Mouse (Mus musculus): Measurements from ENCODE around the gene Aif1. TPM values are rescaled to one million over a fixed set of nuclear protein-coding genes. Genes with fewer than 3 reads are reported as not detected.

Aif1 gene
- total and polyA plus RNA-seq, 3 experiments, result 0.17 to 3.1 (median 2.1) TPM

DNA sequence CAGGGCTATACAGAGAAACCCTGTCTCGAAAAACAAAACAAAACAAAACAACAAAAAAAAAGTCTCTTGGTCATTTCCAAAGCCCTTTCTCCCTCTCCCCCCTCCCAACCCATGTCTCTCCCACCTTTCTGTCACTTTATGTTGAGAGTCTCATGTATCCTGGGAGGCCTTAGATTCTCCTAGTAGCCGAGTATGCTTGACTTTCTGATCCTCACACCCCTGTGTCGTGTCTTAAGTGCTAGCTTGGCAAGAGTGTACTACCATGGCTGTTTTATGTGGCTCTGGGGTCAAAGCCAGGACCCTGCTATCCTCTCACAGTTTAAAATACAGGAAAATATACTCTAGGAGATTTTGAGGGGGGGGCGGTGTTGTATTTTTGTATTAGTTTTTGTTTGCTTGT lies 11.5 kb upstream of the Aif1 start:
- DNase-seq (ENCODE audit: low spot score) (no peak), ATAC-seq (ENCODE audit: extremely low read depth, insufficient number of reproducible peaks, low FRiP score, poor library complexity, severe bottlenecking) (no peak)
- no peaks in the 10 kb centered on the region for H3K9me3 ChIP-seq (replicated peaks)
- TF ChIP-seq GATA2 (IDR thresholded peaks at IDR 0.05; ENCODE audit: borderline replicate concordance, low read depth, low read length), result no peak
- no peak for TF ChIP-seq TAL1 (conservative IDR thresholded peaks at IDR 0.05; ENCODE audit: low read depth, low read length)
- no peak for TF ChIP-seq GATA1 (IDR thresholded peaks at IDR 0.05; ENCODE audit: borderline replicate concordance, low read length)
- peaks cover 15% of the 10 kb centered on the region for H3K36me3 ChIP-seq (replicated peaks)
- peaks cover 66% of the 10 kb centered on the region for H3K4me1 ChIP-seq (ENCODE audit: insufficient read depth, low read depth, low read length)
- no peaks in the 10 kb centered on the region for H3K27me3 ChIP-seq (ENCODE audit: insufficient read depth, low read length)
- peak overlapping the region; percentile 60; the same call in 1 of the 2 replicates for H3K4me3 ChIP-seq (ENCODE audit: low read depth, low read length)

DNA sequence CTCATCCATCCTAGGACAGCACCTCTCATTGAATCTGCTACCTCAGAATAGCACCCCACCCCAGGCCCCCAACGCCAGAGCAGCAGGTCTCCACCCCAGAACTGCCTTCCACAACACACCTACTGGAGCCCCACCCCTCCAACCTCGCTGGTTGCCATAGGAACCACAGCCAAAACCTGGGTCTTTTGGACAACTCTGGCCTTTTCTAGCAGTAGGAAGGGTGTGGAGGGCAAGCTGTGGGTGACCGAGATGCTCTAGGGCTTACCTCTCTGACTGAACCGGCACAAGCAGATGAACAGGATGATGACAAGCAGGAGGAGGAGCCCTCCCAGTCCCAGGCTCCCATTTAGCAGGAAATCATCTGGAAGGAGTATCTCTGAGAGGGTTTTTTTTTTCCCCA lies 10.8 kb upstream of the Aif1 start:
- Histone ChIP-seq H3K27me3 (ENCODE audit: insufficient read depth, low read length) (no peaks in the 10 kb centered on the region), H3K36me3 (replicated peaks) (peaks cover 15% of the 10 kb centered on the region), H3K4me3 (ENCODE audit: low read depth, low read length) (peak overlapping the region; percentile 66), H3K4me1 (ENCODE audit: insufficient read depth, low read depth, low read length) (peaks cover 63% of the 10 kb centered on the region), H3K9me3 (replicated peaks) (no peaks in the 10 kb centered on the region)
- DNase-seq (ENCODE audit: low spot score) (no peak), ATAC-seq (ENCODE audit: extremely low read depth, insufficient number of reproducible peaks, low FRiP score, poor library complexity, severe bottlenecking) (peak; percentile 24; the same call in 1 of the 2 replicates)
- TF ChIP-seq GATA1 (IDR thresholded peaks at IDR 0.05; ENCODE audit: borderline replicate concordance, low read length), result no peak
- no peak for TF ChIP-seq CTCF (IDR thresholded peaks at IDR 0.05; ENCODE audit: low read depth, low read length)
- no peak for TF ChIP-seq TAL1 (conservative IDR thresholded peaks at IDR 0.05; ENCODE audit: low read depth, low read length)
- TF ChIP-seq POLR2AphosphoS5 (IDR thresholded peaks at IDR 0.05; ENCODE audit: insufficient replicate concordance, low read depth, low read length), result no peak
- TF ChIP-seq GATA2 (IDR thresholded peaks at IDR 0.05; ENCODE audit: borderline replicate concordance, low read depth, low read length), result no peak

DNA sequence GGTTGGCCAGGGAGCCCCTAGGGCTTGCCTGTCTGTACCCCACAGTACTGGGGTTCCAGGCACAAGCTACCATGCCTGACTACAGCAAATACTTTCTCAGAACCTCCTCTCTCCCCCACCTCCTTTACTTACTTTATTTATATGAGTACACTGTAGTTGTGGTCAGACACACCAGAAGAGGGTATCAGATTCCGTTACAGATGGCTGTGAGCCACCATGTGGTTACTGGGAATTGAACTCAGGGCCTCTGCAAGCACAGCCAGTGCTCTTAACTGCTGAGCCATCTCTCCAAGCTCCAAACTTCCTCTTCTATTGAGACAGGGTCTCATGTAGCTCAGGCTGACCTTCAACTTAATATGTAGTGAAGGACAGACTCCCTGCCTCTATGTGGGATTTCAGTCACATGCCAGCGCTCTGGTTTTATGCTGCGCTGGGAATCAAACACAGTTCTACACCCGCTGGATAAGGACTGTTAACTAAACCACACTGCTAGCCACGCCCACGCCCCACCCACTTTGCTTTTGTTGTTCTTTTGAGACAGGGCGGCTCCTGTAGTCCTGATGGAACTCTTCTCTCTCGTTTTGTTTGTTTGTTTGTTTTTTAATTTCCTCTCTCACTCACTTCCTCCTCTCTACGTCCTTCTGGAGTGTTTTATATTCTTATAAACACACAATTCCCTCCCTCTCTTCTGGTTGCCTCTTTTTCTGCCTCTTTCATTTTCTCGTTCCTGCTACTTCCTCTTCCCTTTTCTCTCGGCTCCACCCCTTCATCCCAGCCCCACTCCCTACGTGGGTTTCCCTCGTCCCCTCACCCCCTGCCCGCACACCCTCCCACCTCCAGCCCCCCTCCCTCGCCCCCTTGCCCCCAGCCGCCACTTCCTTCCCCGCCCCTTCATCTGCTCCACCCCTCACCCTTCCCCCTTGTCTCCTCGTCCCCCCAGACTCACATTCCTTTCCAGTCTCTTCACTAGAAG lies 10.1 kb upstream of the Aif1 start:
- peaks cover 15% of the 10 kb centered on the region for H3K36me3 ChIP-seq (replicated peaks)
- TF ChIP-seq CTCF (IDR thresholded peaks at IDR 0.05; ENCODE audit: low read depth, low read length) (no peak), POLR2AphosphoS5 (IDR thresholded peaks at IDR 0.05; ENCODE audit: insufficient replicate concordance, low read depth, low read length) (no peak), GATA1 (IDR thresholded peaks at IDR 0.05; ENCODE audit: borderline replicate concordance, low read length) (no peak), GATA2 (IDR thresholded peaks at IDR 0.05; ENCODE audit: borderline replicate concordance, low read depth, low read length) (no peak), TAL1 (conservative IDR thresholded peaks at IDR 0.05; ENCODE audit: low read depth, low read length) (no peak)
- DNase-seq (ENCODE audit: low spot score) (peak; percentile 72), ATAC-seq (ENCODE audit: extremely low read depth, insufficient number of reproducible peaks, low FRiP score, poor library complexity, severe bottlenecking) (0 out of 2 replicates have a peak, but pooled peaks have one; percentile 19)
- H3K4me1 ChIP-seq (ENCODE audit: insufficient read depth, low read depth, low read length), result peaks cover 62% of the 10 kb centered on the region
- no peaks in the 10 kb centered on the region for H3K9me3 ChIP-seq (replicated peaks)
- H3K4me3 ChIP-seq (ENCODE audit: low read depth, low read length), result peak overlapping the region; percentile 66
- H3K27me3 ChIP-seq (ENCODE audit: insufficient read depth, low read length), result no peaks in the 10 kb centered on the region

DNA sequence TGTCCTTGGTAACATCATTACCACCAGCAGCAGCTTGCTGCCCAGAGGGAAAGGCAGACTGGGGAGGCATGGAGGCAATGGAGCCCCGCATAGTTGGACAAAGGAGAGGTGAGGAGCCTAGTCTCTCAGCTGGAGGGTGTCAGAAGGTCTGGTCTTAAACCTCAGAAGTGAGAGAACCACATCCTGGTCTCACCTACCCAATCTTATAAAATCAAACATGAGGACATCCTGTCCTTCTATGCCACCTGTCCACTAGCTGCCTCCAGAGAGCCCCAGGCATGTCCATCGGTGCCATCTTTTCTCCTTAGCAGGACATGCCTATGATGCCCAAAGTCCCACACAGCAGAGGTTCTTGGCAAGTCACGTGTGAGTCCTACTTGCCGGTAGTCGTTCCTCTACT lies 4.2 kb upstream of the Aif1 start:
- ATAC-seq (ENCODE audit: extremely low read depth, insufficient number of reproducible peaks, low FRiP score, poor library complexity, severe bottlenecking), result no peak

DNA sequence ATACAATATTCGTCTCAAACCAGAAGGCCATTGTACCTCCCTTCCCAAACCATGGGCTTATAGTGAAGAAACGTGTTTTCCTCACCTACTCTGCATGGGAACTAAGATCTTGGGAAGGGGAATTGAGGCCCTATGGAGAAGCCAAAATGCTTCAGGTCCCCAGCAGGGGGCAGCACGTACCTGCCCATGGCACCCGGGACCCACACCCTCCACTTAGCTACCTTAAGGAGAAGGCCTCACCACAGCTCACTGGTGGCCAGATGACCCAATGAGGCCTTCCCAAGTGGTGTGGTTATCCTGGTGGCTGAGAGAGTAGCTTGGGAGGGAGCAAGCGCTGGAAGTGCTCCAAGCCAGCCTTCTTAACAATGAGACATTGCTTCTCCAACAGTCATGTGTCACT lies 2.7 kb upstream of the Aif1 start:
- H3K9me3 ChIP-seq (replicated peaks), result no peaks in the 10 kb centered on the region
- peaks cover 33% of the 10 kb centered on the region for H3K4me1 ChIP-seq (ENCODE audit: insufficient read depth, low read depth, low read length)
- peaks cover 5% of the 10 kb centered on the region for H3K27me3 ChIP-seq (ENCODE audit: insufficient read depth, low read length)
- DNase-seq (ENCODE audit: low spot score) (peak; percentile 70), ATAC-seq (ENCODE audit: extremely low read depth, insufficient number of reproducible peaks, low FRiP score, poor library complexity, severe bottlenecking) (0 out of 2 replicates have a peak, but pooled peaks have one; percentile 28)
- no peaks in the 10 kb centered on the region for H3K36me3 ChIP-seq (replicated peaks)
- no peak overlapping the region; the same call in 1 of the 2 replicates for H3K4me3 ChIP-seq (ENCODE audit: low read depth, low read length)
- peak; percentile 89 for TF ChIP-seq CTCF (IDR thresholded peaks at IDR 0.05; ENCODE audit: low read depth, low read length)
- no peak for TF ChIP-seq GATA1 (IDR thresholded peaks at IDR 0.05; ENCODE audit: borderline replicate concordance, low read length)
- no peak for TF ChIP-seq GATA2 (IDR thresholded peaks at IDR 0.05; ENCODE audit: borderline replicate concordance, low read depth, low read length)

More for the DNA sequence above, 4.2 kb upstream of the Aif1 start:
- no peak for TF ChIP-seq CTCF (IDR thresholded peaks at IDR 0.05; ENCODE audit: low read depth, low read length)
- TF ChIP-seq GATA1 (IDR thresholded peaks at IDR 0.05; ENCODE audit: borderline replicate concordance, low read length), result no peak
- TF ChIP-seq TAL1 (conservative IDR thresholded peaks at IDR 0.05; ENCODE audit: low read depth, low read length), result no peak
- TF ChIP-seq GATA2 (IDR thresholded peaks at IDR 0.05; ENCODE audit: borderline replicate concordance, low read depth, low read length), result no peak
- no peak for TF ChIP-seq POLR2AphosphoS5 (IDR thresholded peaks at IDR 0.05; ENCODE audit: insufficient replicate concordance, low read depth, low read length)
- peaks cover 13% of the 10 kb centered on the region for H3K36me3 ChIP-seq (replicated peaks)
- DNase-seq (ENCODE audit: low spot score), result no peak
- no peaks in the 10 kb centered on the region for H3K27me3 ChIP-seq (ENCODE audit: insufficient read depth, low read length)
- H3K9me3 ChIP-seq (replicated peaks), result no peaks in the 10 kb centered on the region
- H3K4me1 ChIP-seq (ENCODE audit: insufficient read depth, low read depth, low read length), result peaks cover 31% of the 10 kb centered on the region
- no peak overlapping the region for H3K4me3 ChIP-seq (ENCODE audit: low read depth, low read length)

DNA sequence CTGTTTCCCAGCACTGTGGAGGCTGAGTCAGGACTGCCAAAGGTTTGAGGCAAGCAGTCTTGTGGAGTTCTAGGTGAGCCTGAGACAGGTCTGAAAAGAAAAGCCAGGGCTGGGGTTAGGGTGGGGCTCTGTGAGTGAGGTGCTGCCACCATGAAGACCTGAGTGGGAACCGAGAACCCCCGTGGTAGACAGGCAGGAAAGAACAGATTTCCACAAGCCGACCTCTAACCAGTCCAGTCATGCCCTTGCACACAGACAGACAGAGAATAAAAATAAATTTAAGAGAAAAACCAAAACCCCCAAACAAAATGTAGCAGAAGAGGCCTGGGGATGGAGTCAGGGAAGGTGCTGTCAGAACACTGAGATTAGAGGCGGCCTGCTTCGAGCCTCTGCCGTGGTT lies 486 bp downstream of the Aif1 start:
- ATAC-seq (ENCODE audit: extremely low read depth, insufficient number of reproducible peaks, low FRiP score, poor library complexity, severe bottlenecking), result no peak
- Histone ChIP-seq H3K4me1 (ENCODE audit: insufficient read depth, low read depth, low read length) (peaks cover 46% of the 10 kb centered on the region), H3K9me3 (replicated peaks) (no peaks in the 10 kb centered on the region), H3K4me3 (ENCODE audit: low read depth, low read length) (no peak overlapping the region), H3K27me3 (ENCODE audit: insufficient read depth, low read length) (peaks cover 27% of the 10 kb centered on the region), H3K36me3 (replicated peaks) (no peaks in the 10 kb centered on the region)
- DNase-seq (ENCODE audit: low spot score), result no peak
- no peak for TF ChIP-seq GATA1 (IDR thresholded peaks at IDR 0.05; ENCODE audit: borderline replicate concordance, low read length)
- no peak for TF ChIP-seq GATA2 (IDR thresholded peaks at IDR 0.05; ENCODE audit: borderline replicate concordance, low read depth, low read length)
- TF ChIP-seq CTCF (IDR thresholded peaks at IDR 0.05; ENCODE audit: low read depth, low read length), result no peak

Data from G1E (cell line).